Mouse (Mus musculus) midbrain, embryonic 15.5 days (tissue): ENCODE measurements at regions not wholly inside any gene's neighbourhood (a gene's known extent, or its start where the extent isn't known, plus 50 kb on each side); places are given as distances from the start of the nearest gene placed in this dataset.

ENCODE experiments used
- ATAC-seq: fragments of 200-750 bp; cut with Nextera tagmentation; replicated peaks from 2 replicates; pipeline ENCODE4 v1.8.0; 2017; ENCODE audit warnings: moderate TSS enrichment
- H3K27ac ChIP-seq: fragments of 300-500 bp; sonication (generic); 2 replicates; pipeline ENCODE4 v1.5.1; 2015; ENCODE audit warnings: mild to moderate bottlenecking, inconsistent platforms
- H3K27me3 ChIP-seq: fragments of 300-500 bp; sonication (generic); replicated peaks from 2 replicates; pipeline ENCODE4 v1.6.1; 2015; ENCODE audit warnings: inconsistent platforms
- H3K36me3 ChIP-seq: fragments of 300-500 bp; sonication (generic); replicated peaks from 2 replicates; pipeline ENCODE4 v1.6.1; 2015; ENCODE audit warnings: inconsistent platforms
- H3K4me1 ChIP-seq: fragments of 300-500 bp; sonication (generic); 2 replicates; pipeline ENCODE4 v1.6.1; 2015; ENCODE audit warnings: inconsistent platforms
- H3K4me2 ChIP-seq: fragments of 300-500 bp; sonication (generic); 2 replicates; pipeline ENCODE4 v1.6.1; 2015; ENCODE audit warnings: inconsistent platforms, mild to moderate bottlenecking, moderate library complexity
- H3K4me3 ChIP-seq: fragments of 300-500 bp; sonication (generic); 2 replicates; pipeline ENCODE4 v1.5.1; 2015; ENCODE audit warnings: mild to moderate bottlenecking, inconsistent platforms
- H3K9ac ChIP-seq: fragments of 300-500 bp; sonication (generic); 2 replicates; pipeline ENCODE4 v1.6.1; 2015; ENCODE audit warnings: mild to moderate bottlenecking, inconsistent platforms
- H3K9me3 ChIP-seq: fragments of 300-500 bp; sonication (generic); 2 replicates; pipeline ENCODE4 v1.6.1; 2016; ENCODE audit warnings: inconsistent platforms
- WGBS: fragments of 180-500 bp; shearing (Covaris S2); methylation state at CpG from one replicate; pipeline ENCODE4 v1.1.7; 2015; ENCODE audit warnings: mixed read lengths; 5-methylcytosine and 5-hydroxymethylcytosine counted together

GRCm38 (mm10) chr1:126931093-126931492 lies 100.5 kb upstream of the Nckap5 start:
- H3K27ac ChIP-seq = no peak overlapping the region
- 61% methylated on average over 10 of the region's 10 CpGs for WGBS
- H3K27me3 ChIP-seq = no peaks in the 10 kb centered on the region
- H3K4me3 ChIP-seq = no peak overlapping the region
- ATAC-seq = no peak
- no peak overlapping the region for H3K4me2 ChIP-seq
- H3K4me1 ChIP-seq = peaks cover 17% of the 10 kb centered on the region; the same call in 1 of the 2 replicates
- H3K9ac ChIP-seq = no peak overlapping the region
- H3K9me3 ChIP-seq = no peaks in the 10 kb centered on the region
- H3K36me3 ChIP-seq = no peaks in the 10 kb centered on the region

DNA sequence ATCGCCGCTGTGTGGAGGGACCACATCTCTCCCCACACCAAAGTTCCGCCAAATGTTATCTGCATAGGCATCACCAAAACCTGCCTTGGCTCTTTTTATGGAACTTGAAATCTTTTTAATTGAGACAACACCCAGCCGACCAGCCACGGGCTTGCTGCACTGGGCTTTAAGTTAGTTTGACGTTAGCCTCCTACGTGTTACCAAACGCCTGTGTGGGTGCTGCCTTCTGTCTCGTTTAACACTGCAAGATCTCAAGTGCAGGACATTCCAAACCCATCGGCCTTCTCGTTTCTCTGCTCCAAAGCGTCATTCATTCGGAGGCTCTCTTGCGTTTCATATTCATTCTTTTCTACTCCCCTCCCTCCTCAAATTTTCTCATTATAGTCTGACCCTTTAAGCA lies 100.0 kb upstream of the Nckap5 start:
- no peaks in the 10 kb centered on the region for H3K36me3 ChIP-seq
- no peak overlapping the region for H3K4me2 ChIP-seq
- no peak overlapping the region for H3K9ac ChIP-seq
- H3K27me3 ChIP-seq = no peaks in the 10 kb centered on the region
- H3K4me3 ChIP-seq = no peak overlapping the region
- WGBS = 79% methylated on average over 14 of the region's 14 CpGs
- peaks cover 17% of the 10 kb centered on the region; the same call in 1 of the 2 replicates for H3K4me1 ChIP-seq
- H3K27ac ChIP-seq = no peak overlapping the region
- no peaks in the 10 kb centered on the region for H3K9me3 ChIP-seq
- no peak for ATAC-seq

GRCm38 (mm10) chr1:126929666-126930065 lies 99.1 kb upstream of the Nckap5 start:
- Histone ChIP-seq H3K36me3 (no peaks in the 10 kb centered on the region), H3K9ac (no peak overlapping the region), H3K4me2 (no peak overlapping the region), H3K27me3 (no peaks in the 10 kb centered on the region), H3K4me1 (peaks cover 17% of the 10 kb centered on the region; the same call in 1 of the 2 replicates), H3K9me3 (no peaks in the 10 kb centered on the region), H3K4me3 (no peak overlapping the region), H3K27ac (no peak overlapping the region)
- ATAC-seq = no peak
- 69% methylated on average over 4 of the region's 4 CpGs for WGBS

- ATAC-seq = no peak
- H3K36me3 ChIP-seq = no peaks in the 10 kb centered on the region
- H3K4me3 ChIP-seq = no peak overlapping the region
- no peaks in the 10 kb centered on the region for H3K9me3 ChIP-seq
- H3K27me3 ChIP-seq = no peaks in the 10 kb centered on the region
- no peak overlapping the region for H3K9ac ChIP-seq
- H3K27ac ChIP-seq = no peak overlapping the region
- peaks cover 17% of the 10 kb centered on the region; the same call in 1 of the 2 replicates for H3K4me1 ChIP-seq
- H3K4me2 ChIP-seq = no peak overlapping the region
- WGBS = 28% methylated on average over 7 of the region's 7 CpGs
Observed at GRCm38 (mm10) chr1:126928186-126928585, 97.6 kb upstream of the Nckap5 start.

- Histone ChIP-seq H3K27me3 (no peaks in the 10 kb centered on the region), H3K4me2 (no peak overlapping the region), H3K27ac (0 out of 2 replicates have a peak overlapping the region, but pooled peaks have one; percentile 42), H3K9me3 (no peaks in the 10 kb centered on the region), H3K36me3 (no peaks in the 10 kb centered on the region), H3K9ac (no peak overlapping the region), H3K4me1 (peaks cover 6% of the 10 kb centered on the region; the same call in 1 of the 2 replicates), H3K4me3 (no peak overlapping the region)
- peak; percentile 78 for ATAC-seq
- 63% methylated on average over 12 of the region's 12 CpGs for WGBS
Observed at GRCm38 (mm10) chr1:126925150-126926035, 94.8 kb upstream of the Nckap5 start.

- peaks cover 6% of the 10 kb centered on the region; the same call in 1 of the 2 replicates for H3K4me1 ChIP-seq
- WGBS = 84% methylated on average over 4 of the region's 4 CpGs
- no peak overlapping the region for H3K4me2 ChIP-seq
- no peaks in the 10 kb centered on the region for H3K9me3 ChIP-seq
- no peak for ATAC-seq
- H3K4me3 ChIP-seq = no peak overlapping the region
- H3K36me3 ChIP-seq = no peaks in the 10 kb centered on the region
- no peaks in the 10 kb centered on the region for H3K27me3 ChIP-seq
- no peak overlapping the region for H3K27ac ChIP-seq
- H3K9ac ChIP-seq = no peak overlapping the region
Observed at GRCm38 (mm10) chr1:126923981-126924380, 93.4 kb upstream of the Nckap5 start.

GRCm38 (mm10) chr1:126922231-126922630 lies 91.6 kb upstream of the Nckap5 start:
- H3K9ac ChIP-seq = no peak overlapping the region

GRCm38 (mm10) chr1:126918876-126919275 lies 88.3 kb upstream of the Nckap5 start:
- Histone ChIP-seq H3K4me3 (no peak overlapping the region), H3K4me2 (no peak overlapping the region), H3K9me3 (no peaks in the 10 kb centered on the region), H3K27ac (no peak overlapping the region), H3K36me3 (no peaks in the 10 kb centered on the region), H3K27me3 (no peaks in the 10 kb centered on the region), H3K4me1 (no peaks in the 10 kb centered on the region), H3K9ac (no peak overlapping the region)
- WGBS = 85% methylated on average over 1 of the region's 1 CpGs
- ATAC-seq = no peak

More at GRCm38 (mm10) chr1:126922231-126922630, 91.6 kb upstream of the Nckap5 start:
- ATAC-seq = no peak
- Histone ChIP-seq H3K4me2 (no peak overlapping the region), H3K4me1 (no peaks in the 10 kb centered on the region), H3K27me3 (no peaks in the 10 kb centered on the region), H3K27ac (no peak overlapping the region), H3K4me3 (no peak overlapping the region), H3K36me3 (no peaks in the 10 kb centered on the region), H3K9me3 (no peaks in the 10 kb centered on the region)
- 86% methylated on average over 4 of the region's 4 CpGs for WGBS

DNA sequence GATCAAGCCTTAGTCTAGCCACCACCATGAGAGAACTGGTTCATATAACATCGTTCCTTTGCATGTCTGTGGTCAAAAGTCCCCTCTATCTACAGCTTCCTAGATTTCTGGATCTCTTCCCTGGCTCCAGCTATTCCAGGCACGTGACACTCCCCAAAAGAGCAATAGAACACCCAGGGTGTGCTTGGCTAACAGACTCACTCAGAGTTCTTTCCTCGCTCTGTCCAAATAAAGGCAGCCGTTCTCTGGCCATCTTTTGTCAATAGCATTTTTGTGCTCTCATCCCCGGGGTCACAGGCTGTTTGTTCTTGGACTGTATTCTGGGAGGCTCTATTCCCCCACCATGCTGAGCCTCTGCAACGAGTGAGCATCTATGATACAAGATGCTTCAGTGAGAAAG lies 87.3 kb upstream of the Nckap5 start:
- Histone ChIP-seq H3K36me3 (no peaks in the 10 kb centered on the region), H3K4me1 (no peaks in the 10 kb centered on the region), H3K9me3 (no peaks in the 10 kb centered on the region), H3K4me3 (no peak overlapping the region), H3K9ac (no peak overlapping the region), H3K27me3 (no peaks in the 10 kb centered on the region), H3K27ac (no peak overlapping the region), H3K4me2 (no peak overlapping the region)
- peak; percentile 30; the same call in 1 of the 2 replicates for ATAC-seq
- 35% methylated on average over 6 of the region's 6 CpGs for WGBS

DNA sequence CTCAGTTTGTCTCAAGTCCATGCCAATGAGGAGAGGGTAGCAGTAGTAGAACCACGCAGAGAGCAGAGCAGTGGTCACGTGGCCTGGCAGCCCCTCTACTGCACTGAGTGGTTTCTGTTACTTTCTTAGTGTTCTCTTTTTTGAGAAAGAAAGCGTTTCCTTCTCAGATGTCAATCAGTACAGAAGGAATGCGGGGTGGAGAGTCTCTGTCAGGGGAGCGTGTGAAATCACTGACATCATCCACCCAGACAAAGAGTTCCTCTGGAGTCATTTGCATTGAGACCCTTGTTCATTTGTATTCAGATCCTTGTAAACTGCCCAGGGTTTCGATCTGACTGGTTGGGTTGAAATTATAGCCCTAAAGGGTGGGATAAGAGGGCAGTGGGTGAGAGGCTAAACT lies 85.8 kb upstream of the Nckap5 start:
- peak; percentile 52; the same call in 1 of the 2 replicates for ATAC-seq
- Histone ChIP-seq H3K9me3 (no peaks in the 10 kb centered on the region), H3K36me3 (no peaks in the 10 kb centered on the region), H3K27ac (no peak overlapping the region), H3K9ac (no peak overlapping the region), H3K4me2 (no peak overlapping the region), H3K4me1 (no peaks in the 10 kb centered on the region), H3K27me3 (no peaks in the 10 kb centered on the region), H3K4me3 (no peak overlapping the region)
- 22% methylated on average over 6 of the region's 6 CpGs for WGBS

- Histone ChIP-seq H3K4me1 (no peaks in the 10 kb centered on the region), H3K9ac (no peak overlapping the region), H3K27ac (no peak overlapping the region), H3K9me3 (no peaks in the 10 kb centered on the region), H3K27me3 (no peaks in the 10 kb centered on the region), H3K36me3 (no peaks in the 10 kb centered on the region), H3K4me3 (no peak overlapping the region), H3K4me2 (no peak overlapping the region)
- no peak for ATAC-seq
- 66% methylated on average over 12 of the region's 12 CpGs for WGBS
Observed at GRCm38 (mm10) chr1:126911277-126912060, 80.9 kb upstream of the Nckap5 start.

GRCm38 (mm10) chr1:126907417-126907816 lies 76.8 kb upstream of the Nckap5 start:
- H3K4me1 ChIP-seq = no peaks in the 10 kb centered on the region
- no peaks in the 10 kb centered on the region for H3K36me3 ChIP-seq
- no peak overlapping the region for H3K4me3 ChIP-seq
- no peak overlapping the region for H3K4me2 ChIP-seq
- no peak overlapping the region for H3K9ac ChIP-seq
- no peak overlapping the region for H3K27ac ChIP-seq
- 87% methylated on average over 2 of the region's 2 CpGs for WGBS
- H3K27me3 ChIP-seq = no peaks in the 10 kb centered on the region
- H3K9me3 ChIP-seq = no peaks in the 10 kb centered on the region
- no peak for ATAC-seq
